Mouse (Mus musculus) liver, embryonic 13.5 days (tissue): ENCODE results near the gene Mpnd. TPM values are rescaled to one million over a fixed set of nuclear protein-coding genes. Genes with fewer than 3 reads are reported as not detected.

Source experiments
- ATAC-seq: fragments of 200-750 bp; cut with Nextera tagmentation; 2 replicates; pipeline ENCODE4 v1.8.0; 2017; ENCODE audit warnings: low read depth, mild to moderate bottlenecking, moderate number of reproducible peaks, moderate library complexity
- DNase-seq: peaks from one replicate; pipeline ENCODE4 v3.0.0; 2022
- H3K27ac ChIP-seq: fragments of 300-500 bp; sonication (generic); 2 replicates; pipeline ENCODE4 v1.5.1; 2015; ENCODE audit warnings: moderate library complexity, mild to moderate bottlenecking, inconsistent platforms
- H3K27me3 ChIP-seq: fragments of 300-500 bp; sonication (generic); 2 replicates; pipeline ENCODE4 v1.6.1; 2015; ENCODE audit warnings: mild to moderate bottlenecking, inconsistent platforms
- H3K36me3 ChIP-seq: fragments of 300-500 bp; sonication (generic); 2 replicates; pipeline ENCODE4 v1.6.1; 2015; ENCODE audit warnings: mild to moderate bottlenecking, inconsistent platforms
- H3K4me1 ChIP-seq: fragments of 300-500 bp; sonication (generic); replicated peaks from 2 replicates; pipeline ENCODE4 v1.6.1; 2015; ENCODE audit warnings: inconsistent platforms
- H3K4me2 ChIP-seq: fragments of 300-500 bp; sonication (generic); 2 replicates; pipeline ENCODE4 v1.6.1; 2015; ENCODE audit warnings: inconsistent platforms, mild to moderate bottlenecking, moderate library complexity
- H3K4me3 ChIP-seq: fragments of 300-500 bp; sonication (generic); replicated peaks from 2 replicates; pipeline ENCODE4 v1.5.1; 2015; ENCODE audit warnings: mild to moderate bottlenecking, inconsistent platforms
- H3K9ac ChIP-seq: fragments of 300-500 bp; sonication (generic); 2 replicates; pipeline ENCODE4 v1.6.1; 2015; ENCODE audit warnings: mild to moderate bottlenecking, inconsistent platforms
- H3K9me3 ChIP-seq: fragments of 300-500 bp; sonication (generic); replicated peaks from 2 replicates; pipeline ENCODE4 v1.6.1; 2016; ENCODE audit warnings: inconsistent platforms
- WGBS: fragments of 180-500 bp; shearing (Covaris S2); methylation state at CpG from one replicate; pipeline ENCODE4 v1.1.7; 2015; ENCODE audit not compliant: insufficient replicate concordance; 5-methylcytosine and 5-hydroxymethylcytosine counted together
- polyA plus RNA-seq: library from polyadenylated mRNA; unstranded; fragments of >200 nt; fragmentation: Nextera tagmentation; extraction: Ambion mirVana; gene quantifications from 2 replicates; pipeline ENCODE4 v1.2.1, GENCODE M21; 2015

Gene Mpnd
- polyA plus RNA-seq, 1 experiment from 2014 or later: 14.5 TPM

- Histone ChIP-seq H3K27ac (no peak overlapping the region), H3K4me1 (peaks cover 42% of the 10 kb centered on the region), H3K36me3 (peaks cover 9% of the 10 kb centered on the region; the same call in 1 of the 2 replicates), H3K9ac (peak overlapping the region; percentile 75), H3K27me3 (peaks cover 8% of the 10 kb centered on the region), H3K4me3 (peak overlapping the region; percentile 77), H3K9me3 (no peaks in the 10 kb centered on the region), H3K4me2 (peak overlapping the region; percentile 97)
- no peak for DNase-seq
- 56% methylated on average over 2 of the region's 2 CpGs for WGBS
- no peak for ATAC-seq
Measured at GRCm38 (mm10) chr17:56009962-56010240, 4.4 kb downstream of the Mpnd start.

- Histone ChIP-seq H3K9me3 (no peaks in the 10 kb centered on the region), H3K9ac (no peak overlapping the region), H3K27me3 (peaks cover 6% of the 10 kb centered on the region), H3K4me3 (peak overlapping the region; percentile 77), H3K4me1 (peaks cover 42% of the 10 kb centered on the region), H3K27ac (no peak overlapping the region), H3K4me2 (peak overlapping the region; percentile 97), H3K36me3 (peaks cover 12% of the 10 kb centered on the region)
- no peak for DNase-seq
- 61% methylated on average over 14 of the region's 14 CpGs for WGBS
- no peak for ATAC-seq
Measured at GRCm38 (mm10) chr17:56010255-56010654, 4.7 kb downstream of the Mpnd start.

GRCm38 (mm10) chr17:56010681-56011080 is 5.2 kb downstream of the Mpnd start:
- Histone ChIP-seq H3K27me3 (peaks cover 3% of the 10 kb centered on the region; the same call in 1 of the 2 replicates), H3K9me3 (no peaks in the 10 kb centered on the region), H3K36me3 (peaks cover 17% of the 10 kb centered on the region), H3K9ac (no peak overlapping the region), H3K4me2 (peak overlapping the region; percentile 97; the same call in 1 of the 2 replicates), H3K4me1 (peaks cover 42% of the 10 kb centered on the region), H3K27ac (no peak overlapping the region), H3K4me3 (no peak overlapping the region)
- ATAC-seq (no peak), DNase-seq (peak; percentile 68)
- WGBS: 3% methylated on average over 9 of the region's 9 CpGs

- Histone ChIP-seq H3K9ac (no peak overlapping the region), H3K4me3 (no peak overlapping the region), H3K36me3 (peaks cover 24% of the 10 kb centered on the region), H3K4me2 (no peak overlapping the region), H3K9me3 (no peaks in the 10 kb centered on the region), H3K27ac (no peak overlapping the region), H3K27me3 (peaks cover 3% of the 10 kb centered on the region; the same call in 1 of the 2 replicates), H3K4me1 (peaks cover 36% of the 10 kb centered on the region)
- ATAC-seq: no peak
- 79% methylated on average over 7 of the region's 7 CpGs for WGBS
- DNase-seq: no peak
Measured at GRCm38 (mm10) chr17:56011441-56011840, 5.9 kb downstream of the Mpnd start.

DNA sequence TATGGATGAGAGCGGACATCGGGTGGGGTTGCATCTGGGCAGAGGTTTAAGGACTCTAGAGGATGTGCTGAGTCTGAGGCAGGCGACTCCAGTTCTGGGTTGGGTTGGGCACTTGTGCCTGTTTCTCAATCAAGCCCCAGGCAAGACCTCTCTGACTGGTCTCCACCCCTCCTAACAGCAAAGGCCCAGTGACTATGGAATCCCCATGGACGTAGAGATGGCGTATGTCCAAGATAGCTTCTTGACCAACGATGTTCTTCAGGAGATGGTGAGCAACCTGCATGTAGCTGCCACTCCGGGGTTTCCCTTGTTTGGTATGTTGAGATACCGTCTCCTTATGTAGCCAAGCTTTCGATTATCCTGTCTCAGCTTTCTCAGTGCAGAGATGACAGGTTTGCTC is 9.8 kb downstream of the Mpnd start:
- Histone ChIP-seq H3K27ac (no peak overlapping the region), H3K27me3 (peaks cover under 1% of the 10 kb centered on the region; the same call in 1 of the 2 replicates), H3K4me2 (no peak overlapping the region), H3K36me3 (peaks cover 63% of the 10 kb centered on the region), H3K4me3 (no peak overlapping the region), H3K9ac (no peak overlapping the region), H3K9me3 (no peaks in the 10 kb centered on the region), H3K4me1 (peaks cover 6% of the 10 kb centered on the region)
- 85% methylated on average over 9 of the region's 9 CpGs for WGBS
- DNase-seq: no peak
- no peak for ATAC-seq

DNA sequence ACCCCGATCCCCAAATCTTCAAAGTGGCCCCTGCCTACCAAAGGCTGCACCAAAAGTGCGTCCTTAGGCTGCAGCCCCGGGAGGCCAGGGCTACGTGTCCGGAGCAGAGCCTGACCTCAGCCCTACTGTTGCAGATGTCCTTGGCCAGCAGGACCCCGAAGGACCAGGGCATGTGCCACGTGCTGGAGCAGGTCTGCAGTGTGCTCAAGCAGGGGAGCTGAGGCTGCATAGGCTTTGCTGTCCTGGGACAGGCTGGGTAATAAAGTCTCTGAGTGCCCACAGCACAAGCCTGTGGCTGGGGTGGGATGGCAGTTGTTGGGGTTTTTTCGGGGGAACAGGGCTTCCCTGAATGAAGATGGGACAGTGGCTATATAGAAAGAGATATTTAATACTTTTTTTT is 10.9 kb downstream of the Mpnd start:
- Histone ChIP-seq H3K27me3 (no peaks in the 10 kb centered on the region), H3K4me3 (no peak overlapping the region), H3K4me2 (no peak overlapping the region), H3K4me1 (0 out of 2 replicates have a peak, but pooled peaks cover 3% of the 10 kb centered on the region), H3K27ac (no peak overlapping the region), H3K9me3 (no peaks in the 10 kb centered on the region), H3K9ac (no peak overlapping the region), H3K36me3 (peaks cover 66% of the 10 kb centered on the region)
- DNase-seq (no peak), ATAC-seq (no peak)
- 77% methylated on average over 8 of the region's 8 CpGs for WGBS

- Histone ChIP-seq H3K9ac (no peak overlapping the region), H3K4me3 (no peak overlapping the region), H3K36me3 (peaks cover 66% of the 10 kb centered on the region), H3K4me1 (peaks cover 8% of the 10 kb centered on the region), H3K27ac (no peak overlapping the region), H3K9me3 (no peaks in the 10 kb centered on the region), H3K4me2 (no peak overlapping the region), H3K27me3 (no peaks in the 10 kb centered on the region)
- ATAC-seq (no peak), DNase-seq (no peak)
- WGBS: 82% methylated on average over 15 of the region's 15 CpGs
Measured at GRCm38 (mm10) chr17:56016793-56017785, 11.6 kb downstream of the Mpnd start.

DNA sequence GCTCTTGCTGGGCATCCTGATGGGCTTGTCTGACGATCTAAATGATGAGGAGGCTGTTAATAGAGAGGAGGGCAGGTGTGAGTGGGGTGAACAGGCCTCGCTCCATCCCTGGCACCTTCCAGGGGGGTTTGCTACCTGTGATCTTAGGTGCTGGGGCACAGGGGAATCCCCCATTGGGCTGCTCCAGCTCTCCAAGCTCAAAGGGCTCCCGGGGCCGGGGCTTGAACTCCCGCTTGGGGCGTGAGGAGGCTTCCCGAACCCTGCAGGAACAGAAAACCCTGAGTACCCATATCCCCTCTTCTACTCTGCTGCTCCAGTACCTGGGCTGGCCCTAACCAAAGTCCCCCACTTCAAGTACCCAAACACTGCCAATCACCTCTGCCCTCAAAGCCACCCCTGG is 12.3 kb downstream of the Mpnd start:
- Histone ChIP-seq H3K4me1 (peaks cover 16% of the 10 kb centered on the region), H3K27me3 (no peaks in the 10 kb centered on the region), H3K4me2 (no peak overlapping the region), H3K9ac (no peak overlapping the region), H3K9me3 (no peaks in the 10 kb centered on the region), H3K36me3 (peaks cover 73% of the 10 kb centered on the region), H3K27ac (no peak overlapping the region), H3K4me3 (no peak overlapping the region)
- DNase-seq (no peak), ATAC-seq (no peak)
- WGBS: 95% methylated on average over 7 of the region's 7 CpGs

- Histone ChIP-seq H3K9ac (no peak overlapping the region), H3K9me3 (no peaks in the 10 kb centered on the region), H3K27me3 (no peaks in the 10 kb centered on the region), H3K4me1 (peaks cover 23% of the 10 kb centered on the region), H3K4me2 (no peak overlapping the region), H3K4me3 (no peak overlapping the region), H3K36me3 (peaks cover 74% of the 10 kb centered on the region), H3K27ac (no peak overlapping the region)
- DNase-seq (no peak), ATAC-seq (peak; percentile 18; the same call in 1 of the 2 replicates)
- WGBS: 74% methylated on average over 20 of the region's 20 CpGs
Measured at GRCm38 (mm10) chr17:56018347-56019131, 13.0 kb downstream of the Mpnd start.

GRCm38 (mm10) chr17:56020400-56021084 is 15.0 kb downstream of the Mpnd start:
- no peak overlapping the region for H3K4me3 ChIP-seq
- DNase-seq: no peak
- H3K36me3 ChIP-seq: peaks cover 72% of the 10 kb centered on the region
- no peak overlapping the region for H3K27ac ChIP-seq
- no peaks in the 10 kb centered on the region for H3K9me3 ChIP-seq
- peaks cover 42% of the 10 kb centered on the region for H3K4me1 ChIP-seq
- H3K9ac ChIP-seq: no peak overlapping the region
- no peak for ATAC-seq
- H3K27me3 ChIP-seq: no peaks in the 10 kb centered on the region
- 86% methylated on average over 6 of the region's 6 CpGs for WGBS
- H3K4me2 ChIP-seq: no peak overlapping the region
